Mouse (Mus musculus) heart, embryonic 15.5 days (tissue): ENCODE results near the gene Polr3h. TPM values are rescaled to one million over a fixed set of nuclear protein-coding genes. Genes with fewer than 3 reads are reported as not detected.

Experiments
- ATAC-seq: fragments of 200-750 bp; cut with Nextera tagmentation; replicated peaks from 2 replicates; pipeline ENCODE4 v1.8.0; 2017; ENCODE audit warnings: low read depth, moderate TSS enrichment; ENCODE audit not compliant: insufficient number of reproducible peaks, insufficient read depth, low FRiP score
- H3K27ac ChIP-seq: fragments of 300-500 bp; sonication (generic); 2 replicates; pipeline ENCODE4 v1.5.1; 2015; ENCODE audit warnings: mild to moderate bottlenecking, inconsistent platforms
- H3K27me3 ChIP-seq: fragments of 300-500 bp; sonication (generic); 2 replicates; pipeline ENCODE4 v1.6.1; 2015; ENCODE audit warnings: inconsistent platforms
- H3K36me3 ChIP-seq: fragments of 300-500 bp; sonication (generic); 2 replicates; pipeline ENCODE4 v1.6.1; 2015; ENCODE audit warnings: mild to moderate bottlenecking, inconsistent platforms
- H3K4me1 ChIP-seq: fragments of 300-500 bp; sonication (generic); replicated peaks from 2 replicates; pipeline ENCODE4 v1.6.1; 2015; ENCODE audit warnings: inconsistent platforms
- H3K4me2 ChIP-seq: fragments of 300-500 bp; sonication (generic); 2 replicates; pipeline ENCODE4 v1.6.1; 2015; ENCODE audit warnings: inconsistent platforms, mild to moderate bottlenecking, moderate library complexity
- H3K4me3 ChIP-seq: fragments of 300-500 bp; sonication (generic); 2 replicates; pipeline ENCODE4 v1.5.1; 2015; ENCODE audit warnings: mild to moderate bottlenecking, inconsistent platforms
- H3K9ac ChIP-seq: fragments of 300-500 bp; sonication (generic); 2 replicates; pipeline ENCODE4 v1.6.1; 2015; ENCODE audit warnings: mild to moderate bottlenecking, inconsistent platforms
- H3K9me3 ChIP-seq: fragments of 300-500 bp; sonication (generic); replicated peaks from 2 replicates; pipeline ENCODE4 v1.6.1; 2016; ENCODE audit warnings: inconsistent platforms
- WGBS: fragments of 180-500 bp; shearing (Covaris S2); methylation state at CpG from one replicate; pipeline ENCODE4 v1.1.7; 2015; ENCODE audit warnings: mixed read lengths; 5-methylcytosine and 5-hydroxymethylcytosine counted together
- polyA plus RNA-seq: library from polyadenylated mRNA; unstranded; fragments of >200 nt; fragmentation: Nextera tagmentation; extraction: Ambion mirVana; gene quantifications from 2 replicates; pipeline ENCODE4 v1.2.1, GENCODE M21; 2015

Gene Polr3h
- polyA plus RNA-seq, 1 experiment from 2014 or later = 145 TPM

DNA sequence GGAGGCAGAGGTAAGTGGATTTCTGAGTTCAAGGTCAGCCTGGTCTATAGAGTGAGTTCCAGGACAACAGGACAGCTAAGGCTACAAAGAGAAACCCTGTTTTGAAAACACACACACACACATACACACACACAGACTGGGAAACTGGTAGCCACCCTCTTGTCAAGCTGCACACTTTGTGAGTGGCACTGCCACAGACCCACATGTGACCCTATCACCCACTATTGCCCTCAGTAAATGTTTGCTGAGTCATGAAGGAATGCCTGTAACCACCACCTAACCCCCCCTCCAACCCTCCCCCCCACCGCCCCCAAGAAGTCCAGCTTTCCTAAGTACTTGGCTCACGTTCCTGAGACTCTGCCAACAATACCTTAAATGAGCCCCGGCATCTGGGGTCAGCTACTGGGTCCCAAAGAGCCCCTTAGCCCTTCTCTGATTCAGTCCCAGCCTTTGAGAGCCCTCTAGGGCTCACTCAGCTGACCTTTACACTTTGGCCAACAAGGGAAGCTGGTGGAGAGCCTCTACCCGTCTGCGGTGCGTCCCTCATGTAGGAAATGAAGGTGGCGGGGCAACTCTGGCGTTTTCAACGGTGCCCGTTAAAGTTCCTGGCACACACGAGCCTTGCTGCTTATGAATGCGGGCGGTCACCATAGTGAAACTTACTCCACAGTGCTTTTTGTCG lies 87.3 kb downstream of the Polr3h start:
- WGBS = 61% methylated on average over 14 of the region's 14 CpGs
- Histone ChIP-seq H3K4me3 (no peak overlapping the region), H3K36me3 (no peaks in the 10 kb centered on the region), H3K9ac (no peak overlapping the region), H3K4me2 (no peak overlapping the region), H3K27ac (peak overlapping the region; percentile 89), H3K9me3 (no peaks in the 10 kb centered on the region), H3K27me3 (no peaks in the 10 kb centered on the region), H3K4me1 (peaks cover 64% of the 10 kb centered on the region)
- no peak for ATAC-seq

Other genes with a start within 250 kb of the Polr3h start
- gene Chadl, start 229.0 kb downstream of the Polr3h start, polyA plus RNA-seq = 1.4 and 2.3 TPM in 2 replicates
- 18.2 and 22.8 TPM in 2 replicates for gene Zc3h7b, start 181.2 kb downstream of the Polr3h start, polyA plus RNA-seq
- gene Rangap1, start 180.7 kb downstream of the Polr3h start, polyA plus RNA-seq = 66.4 and 81.4 TPM in 2 replicates
- gene Tef, start 123.8 kb downstream of the Polr3h start, polyA plus RNA-seq = 22.9 and 25.9 TPM in 2 replicates
- gene Tob2, start 67.4 kb downstream of the Polr3h start, polyA plus RNA-seq = 15.8 and 17.6 TPM in 2 replicates
- gene Phf5a, start 54.3 kb downstream of the Polr3h start, polyA plus RNA-seq = 70.5 and 97.6 TPM in 2 replicates
- gene Aco2, start 53.9 kb downstream of the Polr3h start, polyA plus RNA-seq = 610 and 636 TPM in 2 replicates
- 5.7 and 9.6 TPM in 2 replicates for gene Csdc2, start 10.5 kb upstream of the Polr3h start, polyA plus RNA-seq
- 18.1 and 27.9 TPM in 2 replicates for gene Pmm1, start 34.7 kb upstream of the Polr3h start, polyA plus RNA-seq
- gene 1700029P11Rik, start 54.3 kb upstream of the Polr3h start, polyA plus RNA-seq = not detected in 2 replicates
- gene Xrcc6, start 61.6 kb upstream of the Polr3h start, polyA plus RNA-seq = 58.2 and 85.4 TPM in 2 replicates
- 16.8 and 26.9 TPM in 2 replicates for gene Desi1, start 107.6 kb upstream of the Polr3h start, polyA plus RNA-seq
- 130 and 171 TPM in 2 replicates for gene Snu13, start 121.4 kb upstream of the Polr3h start, polyA plus RNA-seq
- gene 4930407I10Rik, start 132.9 kb upstream of the Polr3h start, polyA plus RNA-seq = not detected in 2 replicates
- 0.05 TPM in 1 of 2 replicates, not detected in the other for gene Mei1, start 143.8 kb upstream of the Polr3h start, polyA plus RNA-seq
- 7.4 and 11.9 TPM in 2 replicates for gene Ccdc134, start 201.7 kb upstream of the Polr3h start, polyA plus RNA-seq
- 73.8 and 106 TPM in 2 replicates for gene Srebf2, start 220.9 kb upstream of the Polr3h start, polyA plus RNA-seq